Mouse (Mus musculus) CH12.LX (cell line): ENCODE results near the gene Nek5.

Source experiments
- BHLHE40 ChIP-seq: IDR thresholded peaks from 2 replicates; pipeline ENCODE4 v1.6.1; 2011; ENCODE audit warnings: mild to moderate bottlenecking, low read depth, low read length, improper control_type of control experiment
- CTCF ChIP-seq, 2 experiments: IDR thresholded peaks in 1 of 2; conservative IDR thresholded peaks in 1 of 2; 2 replicates each; pipeline ENCODE4 v1.5.1; 2011 to 2012; ENCODE audit warnings: low read depth in 2 of 2, low read length in 2 of 2, improper control_type of control experiment in 1 of 2, inconsistent platforms in 1 of 2, mild to moderate bottlenecking in 1 of 2, moderate library complexity in 1 of 2
- EP300 ChIP-seq: IDR thresholded peaks from 2 replicates; pipeline ENCODE4 v1.6.1; 2011; ENCODE audit warnings: low read length, improper control_type of control experiment
- HCFC1 ChIP-seq: IDR thresholded peaks from 2 replicates; pipeline ENCODE4 v1.6.1; 2012; ENCODE audit warnings: low read depth, mild to moderate bottlenecking, inconsistent platforms, low read length, improper control_type of control experiment
- MAFK ChIP-seq: IDR thresholded peaks from 2 replicates; pipeline ENCODE4 v1.6.1; 2011; ENCODE audit warnings: low read length, improper control_type of control experiment; ENCODE audit not compliant: insufficient replicate concordance
- MAX ChIP-seq: IDR thresholded peaks from 2 replicates; pipeline ENCODE4 v1.6.1; 2011; ENCODE audit warnings: low read length, improper control_type of control experiment
- NELFE ChIP-seq: IDR thresholded peaks from 2 replicates; pipeline ENCODE4 v1.6.1; 2011; ENCODE audit warnings: low read depth, low read length, improper control_type of control experiment
- POLR2A ChIP-seq: IDR thresholded peaks from 2 replicates; pipeline ENCODE4 v1.6.1; 2011; ENCODE audit warnings: low read depth, mild to moderate bottlenecking, improper control_type of control experiment, low read length
- TBP ChIP-seq: conservative IDR thresholded peaks from 2 replicates; pipeline ENCODE4 v1.6.1; 2011; ENCODE audit warnings: low read depth, low read length, improper control_type of control experiment
- USF2 ChIP-seq: conservative IDR thresholded peaks from 2 replicates; pipeline ENCODE4 v1.6.1; 2011; ENCODE audit warnings: low read depth, low read length, improper control_type of control experiment
- ZC3H11A ChIP-seq: IDR thresholded peaks from 2 replicates; pipeline ENCODE4 v1.6.1; 2012; ENCODE audit warnings: low read depth, mild to moderate bottlenecking, inconsistent platforms, low read length, improper control_type of control experiment
- ZNF384 ChIP-seq: IDR thresholded peaks from 2 replicates; pipeline ENCODE4 v1.6.1; 2012; ENCODE audit warnings: low read depth, low read length, improper control_type of control experiment, inconsistent platforms

- no peak for TF ChIP-seq CTCF (conservative IDR thresholded peaks at IDR 0.05 in 1 of 2, IDR thresholded peaks at IDR 0.05 in 1 of 2; ENCODE audit: low read depth in 2 of 2, low read length in 2 of 2)
- TF ChIP-seq POLR2A, result no peak
- TF ChIP-seq ZC3H11A, result no peak
- TF ChIP-seq USF2, result no peak
- no peak for TF ChIP-seq MAX
- no peak for TF ChIP-seq HCFC1
- no peak for TF ChIP-seq NELFE
- no peak for TF ChIP-seq ZNF384
- TF ChIP-seq EP300, result no peak
- TF ChIP-seq MAFK, result no peak
- no peak for TF ChIP-seq BHLHE40
- TF ChIP-seq TBP, result no peak
These were observed 93.9 kb downstream of the Nek5 start for GRCm38 (mm10) chr8:22030990-22031389.
